Comparison of ENCODE assay signal across 15 mouse cellular contexts in the genomic region with DNA sequence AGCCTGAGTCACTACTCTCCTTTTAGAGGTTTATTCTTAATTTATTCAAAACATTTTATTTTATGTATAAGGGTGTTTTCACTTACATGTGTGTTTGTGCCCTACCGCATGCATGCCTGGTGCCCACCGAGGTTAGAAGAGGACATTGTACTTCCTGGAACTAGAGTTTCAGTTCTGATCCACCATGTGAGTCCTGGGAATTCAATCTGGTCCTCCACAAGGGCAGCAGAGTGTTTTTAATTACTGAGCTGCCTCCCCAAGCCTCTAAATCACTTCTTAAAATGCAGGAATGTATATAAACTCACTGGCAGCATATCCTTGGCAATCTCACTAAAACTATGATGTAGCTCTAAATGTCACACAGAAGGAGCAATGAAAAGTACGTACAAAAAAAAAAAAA. TPM values are rescaled to one million over a fixed set of nuclear protein-coding genes. Genes with fewer than 3 reads are reported as not detected.
"Had no signal": no experiment of that assay in that cellular context is flagged by ENCODE, and none has a peak within 500 bp of the region (broad histone marks: within the 10 kb centered on the region; RNA-seq: fewer than 3 reads in every experiment).

No protein-coding gene starts in this region.

RNA-seq across cellular contexts. Expression of a gene that starts 22.4 kb away (rescaled TPM):
- total RNA-seq: midbrain, postnatal 0 days; monocyte, adult 5-6 weeks; neutrophil, adult 5-6 weeks had no signal
- polyA plus RNA-seq: liver, postnatal 0 days; lung, adult 2 months; lung, postnatal 0 days; macrophage; midbrain, embryonic 15.5 days; midbrain, postnatal 0 days; neural tube, embryonic 12.5 days; neural tube, embryonic 14.5 days; small intestine, adult 2 months; stomach, embryonic 16.5 days; urinary bladder, adult 2 months had no signal

RNA-seq across cellular contexts. Expression of a gene that starts 33.2 kb away (rescaled TPM):
- total RNA-seq: midbrain, postnatal 0 days; monocyte, adult 5-6 weeks; neutrophil, adult 5-6 weeks had no signal
- polyA plus RNA-seq: liver, embryonic 15.5 days; liver, postnatal 0 days; lung, adult 2 months; lung, postnatal 0 days; macrophage; midbrain, embryonic 13.5 days; small intestine, adult 2 months had no signal
